Mouse (Mus musculus) cerebellum, adult 2 months (tissue): ENCODE measurements around the gene Rapgef5. TPM values are rescaled to one million over a fixed set of nuclear protein-coding genes. Genes with fewer than 3 reads are reported as not detected.

Experiments
- DNase-seq, 2 experiments: peaks; one replicate each; pipeline ENCODE4 v3.0.0; 2021
- H3K27ac ChIP-seq: fragments of 200-500 bp; 2 replicates; pipeline ENCODE4 v1.5.1; 2012; ENCODE audit warnings: low read length, control low read depth, inconsistent platforms; ENCODE audit not compliant: insufficient read depth
- H3K27me3 ChIP-seq: fragments of 200-500 bp; 2 replicates; pipeline ENCODE4 v1.6.1; 2012; ENCODE audit warnings: inconsistent platforms, mild to moderate bottlenecking, low read length, moderate library complexity; ENCODE audit not compliant: control insufficient read depth, insufficient read depth
- H3K4me1 ChIP-seq: fragments of 200-500 bp; 2 replicates; pipeline ENCODE4 v1.6.1; 2011; ENCODE audit warnings: low read length; ENCODE audit not compliant: control insufficient read depth, insufficient read depth
- H3K4me3 ChIP-seq: fragments of 200-500 bp; replicated peaks from 2 replicates; pipeline ENCODE3; 2011; ENCODE audit warnings: mild to moderate bottlenecking, low read depth, low read length, control low read depth; ENCODE audit not compliant: insufficient read depth
- CTCF ChIP-seq: fragments of 200-500 bp; IDR thresholded peaks from 2 replicates; pipeline ENCODE4 v1.5.1; 2011; ENCODE audit warnings: low read depth, mild to moderate bottlenecking, control low read depth, low read length, moderate library complexity, borderline replicate concordance; ENCODE audit not compliant: insufficient read depth
- POLR2A ChIP-seq: fragments of 200-500 bp; IDR thresholded peaks from 2 replicates; pipeline ENCODE4 v1.6.1; 2011; ENCODE audit warnings: low read length, control low read depth, borderline replicate concordance; ENCODE audit not compliant: insufficient read depth
- WGBS: fragments of 180-500 bp; shearing (Covaris S2); methylation state at CpG from one replicate; pipeline ENCODE4 v1.1.7; 2018; 5-methylcytosine and 5-hydroxymethylcytosine counted together
- polyA plus RNA-seq: library from polyadenylated mRNA; depleted of rRNA; stranded (reverse); fragments of >200 nt; gene quantifications from 2 replicates; pipeline ENCODE4 v1.2.3, GENCODE M21; 2012

The Rapgef5 gene
- polyA plus RNA-seq, 1 experiment = 26.7 TPM

GRCm38 (mm10) chr12:117737332-117738031 is 221.2 kb downstream of the Rapgef5 start:
- no peak overlapping the region for H3K27ac ChIP-seq
- DNase-seq = no peak

GRCm38 (mm10) chr12:117742487-117742886 is 226.2 kb downstream of the Rapgef5 start:
- TF ChIP-seq CTCF = no peak
- no peak for TF ChIP-seq POLR2A
- no peaks in the 10 kb centered on the region for H3K27me3 ChIP-seq
- no peaks in the 10 kb centered on the region for H3K4me1 ChIP-seq
- no peak for DNase-seq
- no peak overlapping the region for H3K27ac ChIP-seq
- WGBS = 70% methylated on average over 1 of the region's 1 CpGs
- H3K4me3 ChIP-seq = no peak overlapping the region

More at GRCm38 (mm10) chr12:117737332-117738031, 221.2 kb downstream of the Rapgef5 start:
- no peak overlapping the region for H3K4me3 ChIP-seq
- TF ChIP-seq POLR2A (no peak), CTCF (no peak)
- no peaks in the 10 kb centered on the region for H3K4me1 ChIP-seq
- 61% methylated on average over 11 of the region's 11 CpGs for WGBS
- H3K27me3 ChIP-seq = no peaks in the 10 kb centered on the region

- no peak for DNase-seq
- Histone ChIP-seq H3K4me3 (no peak overlapping the region), H3K27ac (no peak overlapping the region), H3K4me1 (no peaks in the 10 kb centered on the region), H3K27me3 (no peaks in the 10 kb centered on the region)
- TF ChIP-seq POLR2A (no peak), CTCF (no peak)
- WGBS = 29% methylated on average over 8 of the region's 8 CpGs
Measured at GRCm38 (mm10) chr12:117744580-117745483, 228.6 kb downstream of the Rapgef5 start.

GRCm38 (mm10) chr12:117746611-117747010 is 230.3 kb downstream of the Rapgef5 start:
- TF ChIP-seq POLR2A (no peak), CTCF (no peak)
- 89% methylated on average over 7 of the region's 7 CpGs for WGBS
- DNase-seq = no peak
- Histone ChIP-seq H3K27ac (no peak overlapping the region), H3K27me3 (no peaks in the 10 kb centered on the region), H3K4me1 (no peaks in the 10 kb centered on the region), H3K4me3 (no peak overlapping the region)

GRCm38 (mm10) chr12:117751045-117751444 is 234.8 kb downstream of the Rapgef5 start:
- Histone ChIP-seq H3K4me1 (no peaks in the 10 kb centered on the region), H3K27me3 (no peaks in the 10 kb centered on the region), H3K4me3 (no peak overlapping the region), H3K27ac (no peak overlapping the region)
- WGBS = 60% methylated on average over 9 of the region's 9 CpGs
- TF ChIP-seq CTCF = no peak
- no peak for TF ChIP-seq POLR2A
- no peak for DNase-seq

GRCm38 (mm10) chr12:117751520-117752383 is 235.5 kb downstream of the Rapgef5 start:
- DNase-seq = peak; percentile 23 to 24
- no peaks in the 10 kb centered on the region for H3K4me1 ChIP-seq
- 25% methylated on average over 25 of the region's 25 CpGs for WGBS
- H3K27me3 ChIP-seq = no peaks in the 10 kb centered on the region
- H3K4me3 ChIP-seq = no peak overlapping the region
- H3K27ac ChIP-seq = no peak overlapping the region
- no peak for TF ChIP-seq POLR2A
- no peak for TF ChIP-seq CTCF

- no peak for TF ChIP-seq CTCF
- TF ChIP-seq POLR2A = no peak
- H3K27me3 ChIP-seq = no peaks in the 10 kb centered on the region
- no peak overlapping the region for H3K4me3 ChIP-seq
- no peak for DNase-seq
- no peaks in the 10 kb centered on the region for H3K4me1 ChIP-seq
- 53% methylated on average over 7 of the region's 7 CpGs for WGBS
- no peak overlapping the region for H3K27ac ChIP-seq
Measured at GRCm38 (mm10) chr12:117756010-117756409, 239.7 kb downstream of the Rapgef5 start.
